Mouse (Mus musculus): Measurements from ENCODE around the gene Creg1. TPM values are rescaled to one million over a fixed set of nuclear protein-coding genes. Genes with fewer than 3 reads are reported as not detected.

Gene Creg1
- total RNA-seq (2015; ENCODE audit: low replicate concordance), result 514 and 545 TPM in 2 replicates
- total RNA-seq (2017; ENCODE audit: low replicate concordance), result 329 and 433 TPM in 2 replicates

GRCm38 (mm10) chr1:165763635-165764372 lies at the start of gene Creg1:
TSS of gene Creg1 (plus strand) at chr1:165763746.
- peak; percentile 83 for ATAC-seq (replicated peaks; ENCODE audit: low FRiP score, poor library complexity, severe bottlenecking)

- ATAC-seq (replicated peaks; ENCODE audit: low FRiP score, poor library complexity, severe bottlenecking), result no peak
These were observed 49.7 kb upstream of the Creg1 start for GRCm38 (mm10) chr1:165713798-165714197.

GRCm38 (mm10) chr1:165716426-165716825 lies 47.1 kb upstream of the Creg1 start:
- ATAC-seq (replicated peaks; ENCODE audit: low FRiP score, poor library complexity, severe bottlenecking), result no peak

- no peak for ATAC-seq (replicated peaks; ENCODE audit: low FRiP score, poor library complexity, severe bottlenecking)
These were observed 45.6 kb upstream of the Creg1 start for GRCm38 (mm10) chr1:165717711-165718542.

- no peak for ATAC-seq (replicated peaks; ENCODE audit: low FRiP score, poor library complexity, severe bottlenecking)
These were observed 44.9 kb upstream of the Creg1 start for GRCm38 (mm10) chr1:165718543-165719105.

- ATAC-seq (replicated peaks; ENCODE audit: low FRiP score, poor library complexity, severe bottlenecking), result no peak
These were observed 40.9 kb upstream of the Creg1 start for GRCm38 (mm10) chr1:165722531-165723123.

- ATAC-seq (replicated peaks; ENCODE audit: low FRiP score, poor library complexity, severe bottlenecking), result no peak
These were observed 39.1 kb upstream of the Creg1 start for GRCm38 (mm10) chr1:165724219-165725033.

GRCm38 (mm10) chr1:165725039-165725644 lies 38.4 kb upstream of the Creg1 start:
- ATAC-seq (replicated peaks; ENCODE audit: low FRiP score, poor library complexity, severe bottlenecking), result no peak

GRCm38 (mm10) chr1:165726986-165727385 lies 36.6 kb upstream of the Creg1 start:
- no peak for ATAC-seq (replicated peaks; ENCODE audit: low FRiP score, poor library complexity, severe bottlenecking)

GRCm38 (mm10) chr1:165728057-165728639 lies 35.4 kb upstream of the Creg1 start:
- ATAC-seq (replicated peaks; ENCODE audit: low FRiP score, poor library complexity, severe bottlenecking), result no peak

GRCm38 (mm10) chr1:165730129-165730528 lies 33.4 kb upstream of the Creg1 start:
- ATAC-seq (replicated peaks; ENCODE audit: low FRiP score, poor library complexity, severe bottlenecking), result no peak

GRCm38 (mm10) chr1:165731553-165731952 lies 32.0 kb upstream of the Creg1 start:
- no peak for ATAC-seq (replicated peaks; ENCODE audit: low FRiP score, poor library complexity, severe bottlenecking)

GRCm38 (mm10) chr1:165734840-165735239 lies 28.7 kb upstream of the Creg1 start:
- no peak for ATAC-seq (replicated peaks; ENCODE audit: low FRiP score, poor library complexity, severe bottlenecking)

GRCm38 (mm10) chr1:165735826-165736818 lies 27.4 kb upstream of the Creg1 start:
- peak; percentile 82 for ATAC-seq (replicated peaks; ENCODE audit: low FRiP score, poor library complexity, severe bottlenecking)

GRCm38 (mm10) chr1:165737451-165737850 lies 26.1 kb upstream of the Creg1 start:
- no peak for ATAC-seq (replicated peaks; ENCODE audit: low FRiP score, poor library complexity, severe bottlenecking)

GRCm38 (mm10) chr1:165737867-165738266 lies 25.7 kb upstream of the Creg1 start:
- ATAC-seq (replicated peaks; ENCODE audit: low FRiP score, poor library complexity, severe bottlenecking), result no peak

- no peak for ATAC-seq (replicated peaks; ENCODE audit: low FRiP score, poor library complexity, severe bottlenecking)
These were observed 24.6 kb upstream of the Creg1 start for GRCm38 (mm10) chr1:165738985-165739384.
